Mouse (Mus musculus) MEL (cell line): ENCODE data around the gene Slc3a2. TPM values are rescaled to one million over a fixed set of nuclear protein-coding genes. Genes with fewer than 3 reads are reported as not detected.

Experiments
- DNase-seq: peaks from one replicate; pipeline ENCODE4 v3.0.0; 2011; ENCODE audit warnings: low read depth, low spot score
- H3K27ac ChIP-seq: 2 replicates; pipeline ENCODE4 v1.5.1; 2012; ENCODE audit warnings: low read depth, mild to moderate bottlenecking, control low read depth, low read length, moderate library complexity; ENCODE audit not compliant: control insufficient read depth
- H3K27me3 ChIP-seq, 2 experiments: fragments of 150-350 bp in 1 of 2; sonication (generic) in 1 of 2; 2 replicates each; pipeline ENCODE4 v1.6.1; 2012; ENCODE audit warnings: low read length in 2 of 2, mild to moderate bottlenecking in 2 of 2, improper control_type of control experiment in 1 of 2, moderate library complexity in 1 of 2; ENCODE audit not compliant: insufficient read depth in 2 of 2, control insufficient read depth in 1 of 2
- H3K36me3 ChIP-seq, 2 experiments: 2 replicates each; pipeline ENCODE4 v1.6.1; 2012 to 2014; ENCODE audit warnings: low read length in 2 of 2, improper control_type of control experiment in 1 of 2, inconsistent platforms in 1 of 2, mild to moderate bottlenecking in 1 of 2; ENCODE audit not compliant: insufficient read depth in 2 of 2, control insufficient read depth in 1 of 2
- H3K4me1 ChIP-seq, 2 experiments: fragments of 150-350 bp in 1 of 2; sonication (generic) in 1 of 2; 2 replicates each; pipeline ENCODE4 v1.6.1; 2012; ENCODE audit warnings: low read length in 2 of 2, improper control_type of control experiment in 1 of 2, mild to moderate bottlenecking in 1 of 2; ENCODE audit not compliant: insufficient read depth in 2 of 2, control insufficient read depth in 1 of 2
- H3K4me3 ChIP-seq, 2 experiments: fragments of 150-350 bp in 1 of 2; sonication (generic) in 1 of 2; 2 replicates each; pipeline ENCODE4 v1.5.1; 2012; ENCODE audit warnings: low read depth in 2 of 2, low read length in 2 of 2, mild to moderate bottlenecking in 2 of 2, moderate library complexity in 2 of 2, control low read depth in 1 of 2, improper control_type of control experiment in 1 of 2; ENCODE audit not compliant: control insufficient read depth in 1 of 2, insufficient read depth in 1 of 2
- H3K79me2 ChIP-seq: 2 replicates; pipeline ENCODE4 v1.6.1; 2012; ENCODE audit warnings: mild to moderate bottlenecking, low read length, moderate library complexity; ENCODE audit not compliant: control insufficient read depth, poor library complexity, insufficient read depth
- H3K9ac ChIP-seq: 2 replicates; pipeline ENCODE4 v1.6.1; 2012; ENCODE audit warnings: low read depth, mild to moderate bottlenecking, control low read depth, low read length, moderate library complexity; ENCODE audit not compliant: control insufficient read depth, poor library complexity, severe bottlenecking
- H3K9me3 ChIP-seq: fragments of 150-350 bp; sonication (generic); replicated peaks from 2 replicates; pipeline ENCODE4 v1.6.1; 2012; ENCODE audit warnings: mild to moderate bottlenecking, low read length, improper control_type of control experiment, moderate library complexity; ENCODE audit not compliant: insufficient read depth
- BHLHE40 ChIP-seq: IDR thresholded peaks from 2 replicates; pipeline ENCODE4 v1.6.1; 2012; ENCODE audit warnings: low read depth, mild to moderate bottlenecking, inconsistent platforms, low read length, improper control_type of control experiment, borderline replicate concordance
- CHD1 ChIP-seq: IDR thresholded peaks from 2 replicates; pipeline ENCODE4 v1.6.1; 2012; ENCODE audit warnings: low read depth, mild to moderate bottlenecking, inconsistent platforms, low read length, improper control_type of control experiment
- CHD2 ChIP-seq: IDR thresholded peaks from 2 replicates; pipeline ENCODE4 v1.6.1; 2011; ENCODE audit warnings: low read length, improper control_type of control experiment
- CTCF ChIP-seq, 3 experiments: IDR thresholded peaks in 2 of 3; conservative IDR thresholded peaks in 1 of 3; 2 replicates each; pipeline ENCODE4 v1.5.1; 2011 to 2012; ENCODE audit warnings: low read length in 3 of 3, low read depth in 2 of 3, mild to moderate bottlenecking in 2 of 3, improper control_type of control experiment in 1 of 3, inconsistent platforms in 1 of 3, mixed read lengths in 1 of 3, moderate library complexity in 1 of 3; ENCODE audit not compliant: control insufficient read depth in 1 of 3, insufficient read depth in 1 of 3, poor library complexity in 1 of 3, severe bottlenecking in 1 of 3
- ELF1 ChIP-seq: IDR thresholded peaks from 2 replicates; pipeline ENCODE4 v1.6.1; 2014; ENCODE audit warnings: low read depth, mild to moderate bottlenecking, inconsistent platforms, low read length, improper control_type of control experiment, moderate library complexity
- EP300 ChIP-seq, 2 experiments: IDR thresholded peaks; 2 replicates each; pipeline ENCODE4 v1.6.1; 2011; ENCODE audit warnings: improper control_type of control experiment in 2 of 2, low read length in 2 of 2, low read depth in 1 of 2, mild to moderate bottlenecking in 1 of 2
- GABPA ChIP-seq: IDR thresholded peaks from 2 replicates; pipeline ENCODE4 v1.6.1; 2012; ENCODE audit warnings: low read depth, mild to moderate bottlenecking, inconsistent platforms, low read length, improper control_type of control experiment, moderate library complexity
- HCFC1 ChIP-seq: IDR thresholded peaks from 2 replicates; pipeline ENCODE4 v1.6.1; 2012; ENCODE audit warnings: low read depth, mild to moderate bottlenecking, inconsistent platforms, low read length, improper control_type of control experiment, moderate library complexity
- MAX ChIP-seq: IDR thresholded peaks from 2 replicates; pipeline ENCODE4 v1.6.1; 2011; ENCODE audit warnings: low read length, improper control_type of control experiment
- MAZ ChIP-seq: IDR thresholded peaks from 2 replicates; pipeline ENCODE4 v1.6.1; 2012; ENCODE audit warnings: low read depth, mild to moderate bottlenecking, inconsistent platforms, low read length, improper control_type of control experiment
- MEF2A ChIP-seq: IDR thresholded peaks from 2 replicates; pipeline ENCODE4 v1.6.1; 2014; ENCODE audit warnings: low read depth, mild to moderate bottlenecking, inconsistent platforms, low read length, improper control_type of control experiment; ENCODE audit not compliant: poor library complexity, insufficient replicate concordance, severe bottlenecking; ENCODE audit errors: extremely low read depth
- MXI1 ChIP-seq: IDR thresholded peaks from 2 replicates; pipeline ENCODE4 v1.6.1; 2011; ENCODE audit warnings: mild to moderate bottlenecking, low read depth, low read length, improper control_type of control experiment
- MYC ChIP-seq: IDR thresholded peaks from 2 replicates; pipeline ENCODE4 v1.6.1; 2011; ENCODE audit warnings: low read depth, mild to moderate bottlenecking, low read length, improper control_type of control experiment, moderate library complexity
- NELFE ChIP-seq: IDR thresholded peaks from 2 replicates; pipeline ENCODE4 v1.6.1; 2011; ENCODE audit warnings: low read depth, low read length, improper control_type of control experiment
- POLR2A ChIP-seq, 2 experiments: IDR thresholded peaks; 2 replicates each; pipeline ENCODE4 v1.6.1; 2011 to 2012; ENCODE audit warnings: low read length in 2 of 2, mild to moderate bottlenecking in 2 of 2, control low read depth in 1 of 2, improper control_type of control experiment in 1 of 2, low read depth in 1 of 2, moderate library complexity in 1 of 2; ENCODE audit not compliant: control insufficient read depth in 1 of 2, insufficient read depth in 1 of 2, poor library complexity in 1 of 2
- POLR2AphosphoS2 ChIP-seq: IDR thresholded peaks from 2 replicates; pipeline ENCODE4 v1.6.1; 2011; ENCODE audit warnings: low read length, improper control_type of control experiment
- POLR2AphosphoS5 ChIP-seq: IDR thresholded peaks from 2 replicates; pipeline ENCODE4 v1.6.1; 2012; ENCODE audit warnings: low read depth, borderline replicate concordance, mild to moderate bottlenecking, inconsistent platforms, low read length, moderate library complexity, mixed read lengths
- RCOR1 ChIP-seq: IDR thresholded peaks from 2 replicates; pipeline ENCODE4 v1.6.1; 2012; ENCODE audit warnings: low read depth, mild to moderate bottlenecking, inconsistent platforms, low read length, improper control_type of control experiment
- SIN3A ChIP-seq: IDR thresholded peaks from 2 replicates; pipeline ENCODE4 v1.6.1; 2012; ENCODE audit warnings: low read length, improper control_type of control experiment, inconsistent platforms
- SMC3 ChIP-seq: IDR thresholded peaks from 2 replicates; pipeline ENCODE4 v1.6.1; 2011; ENCODE audit warnings: low read depth, low read length, improper control_type of control experiment
- TAL1 ChIP-seq: IDR thresholded peaks from 2 replicates; pipeline ENCODE4 v1.6.1; 2012; ENCODE audit warnings: mild to moderate bottlenecking, inconsistent platforms, low read length, moderate library complexity, mixed read lengths
- TBP ChIP-seq: IDR thresholded peaks from 2 replicates; pipeline ENCODE4 v1.8.0; 2011; ENCODE audit warnings: low read depth, low read length, improper control_type of control experiment
- TCF12 ChIP-seq: IDR thresholded peaks from 2 replicates; pipeline ENCODE4 v1.6.1; 2014; ENCODE audit warnings: low read depth, mild to moderate bottlenecking, inconsistent platforms, low read length, improper control_type of control experiment, moderate library complexity
- UBTF ChIP-seq: IDR thresholded peaks from 2 replicates; pipeline ENCODE4 v1.6.1; 2012; ENCODE audit warnings: low read depth, mild to moderate bottlenecking, inconsistent platforms, low read length, improper control_type of control experiment, moderate library complexity, borderline replicate concordance; ENCODE audit not compliant: insufficient read depth
- USF1 ChIP-seq: IDR thresholded peaks from 2 replicates; pipeline ENCODE4 v1.6.1; 2014; ENCODE audit warnings: low read depth, mild to moderate bottlenecking, inconsistent platforms, low read length, improper control_type of control experiment, moderate library complexity
- USF2 ChIP-seq, 2 experiments: IDR thresholded peaks; 2 replicates each; pipeline ENCODE4 v1.6.1; 2011 to 2012; ENCODE audit warnings: improper control_type of control experiment in 2 of 2, low read length in 2 of 2, borderline replicate concordance in 1 of 2, inconsistent platforms in 1 of 2, low read depth in 1 of 2, mild to moderate bottlenecking in 1 of 2; ENCODE audit not compliant: insufficient read depth in 1 of 2
- ZC3H11A ChIP-seq: IDR thresholded peaks from 2 replicates; pipeline ENCODE4 v1.6.1; 2012; ENCODE audit warnings: low read depth, mild to moderate bottlenecking, inconsistent platforms, low read length, improper control_type of control experiment
- ZMIZ1 ChIP-seq: IDR thresholded peaks from 2 replicates; pipeline ENCODE4 v1.6.1; 2012; ENCODE audit warnings: low read depth, mild to moderate bottlenecking, inconsistent platforms, low read length, improper control_type of control experiment, moderate library complexity
- polyA plus RNA-seq, 2 experiments: library from polyadenylated mRNA; stranded (reverse) in 1 of 2; unstranded in 1 of 2; fragments of >175 nt in 1 of 2; fragments of >200 nt in 1 of 2; gene quantifications; 2 replicates each; pipeline versions ENCODE4 v1.2.1 to v1.2.4; 2012; ENCODE audit warnings: low replicate concordance in 2 of 2, low read depth in 1 of 2; ENCODE audit not compliant: insufficient read length in 2 of 2, insufficient read depth in 1 of 2, missing spikeins in 1 of 2
- total RNA-seq: library from RNA; depleted of rRNA; stranded (reverse); fragments of 300-350 nt; gene quantifications from 2 replicates; pipeline ENCODE4 v1.2.3, GENCODE M21; 2012

The Slc3a2 gene
- total and polyA plus RNA-seq, 3 experiments = 164 to 670 (median 428) TPM

GRCm38 (mm10) chr19:8713306-8713996 lies 9.7 kb downstream of the Slc3a2 start:
- H3K36me3 ChIP-seq = peaks cover 15 to 32% of the 10 kb centered on the region in 2 experiments
- H3K79me2 ChIP-seq = peaks cover 34% of the 10 kb centered on the region
- peaks cover 5 to 31% of the 10 kb centered on the region in 2 experiments; a peak in 3 of 4 replicates for H3K4me1 ChIP-seq
- no peaks in the 10 kb centered on the region for H3K9me3 ChIP-seq
- peak; percentile 60 for TF ChIP-seq TCF12
- TF ChIP-seq POLR2A (IDR thresholded peaks at IDR 0.05; ENCODE audit: control insufficient read depth in 1 of 2, insufficient read depth in 1 of 2, low read depth in 1 of 2, low read length in 2 of 2, poor library complexity in 1 of 2) = peak; percentile 96 to 99
- no peak for TF ChIP-seq USF2 (IDR thresholded peaks at IDR 0.05; ENCODE audit: borderline replicate concordance in 1 of 2, insufficient read depth in 1 of 2, low read depth in 1 of 2, low read length in 2 of 2)
- 0 out of 2 replicates have a peak, but pooled peaks have one; percentile 73 for TF ChIP-seq UBTF
- TF ChIP-seq POLR2AphosphoS5 = peak; percentile 79
- peak; percentile 97 for TF ChIP-seq NELFE
- peak; percentile 53 for TF ChIP-seq SIN3A
- TF ChIP-seq CTCF (IDR thresholded peaks at IDR 0.05 in 2 of 3, conservative IDR thresholded peaks at IDR 0.05 in 1 of 3; ENCODE audit: control insufficient read depth in 1 of 3, insufficient read depth in 1 of 3, low read depth in 2 of 3, low read length in 3 of 3, poor library complexity in 1 of 3, severe bottlenecking in 1 of 3) = peak; percentile 67 to 90 (median 75)
- no peak for TF ChIP-seq ZC3H11A
- TF ChIP-seq ELF1 = peak; percentile 42; the same call in 1 of the 2 replicates
- TF ChIP-seq MEF2A = no peak
- TF ChIP-seq MYC = no peak
- peak; percentile 99 for TF ChIP-seq POLR2AphosphoS2
- TF ChIP-seq TBP = peak; percentile 92
- TF ChIP-seq HCFC1 = peak; percentile 68
- TF ChIP-seq ZMIZ1 = peak; percentile 97
- H3K27ac ChIP-seq = peak overlapping the region; percentile 91
- DNase-seq = peak; percentile 95
- H3K27me3 ChIP-seq = no peaks in the 10 kb centered on the region
- peak overlapping the region; percentile 90 for H3K9ac ChIP-seq
- H3K4me3 ChIP-seq = peak overlapping the region; percentile 82 to 88

DNA sequence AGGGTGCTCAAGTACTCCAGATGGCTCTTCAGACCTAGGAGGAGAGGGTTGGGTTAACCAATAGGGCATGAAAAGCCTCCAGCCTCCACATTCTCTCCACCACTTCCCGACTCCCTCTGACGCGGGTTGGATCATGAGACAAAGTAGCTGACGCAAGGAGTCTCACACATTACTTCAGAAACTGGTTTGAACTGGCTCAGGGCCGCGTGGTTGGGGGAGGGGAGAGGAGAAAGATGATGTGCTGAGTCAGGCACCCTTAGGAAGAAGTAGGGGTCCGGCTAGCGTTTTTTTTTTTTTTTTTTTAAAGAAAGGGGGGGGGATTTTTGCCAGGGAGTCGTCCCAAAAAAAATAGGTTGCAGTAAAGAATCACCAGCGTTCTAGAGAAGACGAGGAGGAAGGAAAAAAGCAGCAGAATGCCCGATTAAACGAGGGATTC lies 10.3 kb downstream of the Slc3a2 start:
- Histone ChIP-seq H3K9ac (peak overlapping the region; percentile 90), H3K9me3 (no peaks in the 10 kb centered on the region), H3K27me3 (no peaks in the 10 kb centered on the region), H3K27ac (peak overlapping the region; percentile 91), H3K4me1 (peaks cover 5 to 31% of the 10 kb centered on the region in 2 experiments; a peak in 3 of 4 replicates), H3K4me3 (peak overlapping the region; percentile 82 to 88), H3K36me3 (peaks cover 15 to 34% of the 10 kb centered on the region in 2 experiments), H3K79me2 (peaks cover 34% of the 10 kb centered on the region)
- peak; percentile 95 for DNase-seq
- TF ChIP-seq GABPA (peak; percentile 82), SMC3 (no peak), CHD1 (0 out of 2 replicates have a peak, but pooled peaks have one; percentile 32), SIN3A (peak; percentile 84), CHD2 (peak; percentile 71), MXI1 (peak; percentile 91), BHLHE40 (peak; percentile 38; the same call in 1 of the 2 replicates), TCF12 (peak; percentile 77; the same call in 1 of the 2 replicates), ELF1 (peak; percentile 64), POLR2A (IDR thresholded peaks at IDR 0.05; ENCODE audit: control insufficient read depth in 1 of 2, insufficient read depth in 1 of 2, low read depth in 1 of 2, low read length in 2 of 2, poor library complexity in 1 of 2) (peak in 1 of 2 experiments; percentile 43; a peak in 1 of 4 replicates), RCOR1 (no peak), USF1 (peak; percentile 66), POLR2AphosphoS2 (0 out of 2 replicates have a peak, but pooled peaks have one; percentile 46), EP300 (IDR thresholded peaks at IDR 0.05; ENCODE audit: low read depth in 1 of 2, low read length in 2 of 2) (peak in 1 of 2 experiments; percentile 73; a peak in 2 of 4 replicates), MAZ (no peak), MAX (peak; percentile 94), ZC3H11A (no peak), USF2 (IDR thresholded peaks at IDR 0.05; ENCODE audit: borderline replicate concordance in 1 of 2, insufficient read depth in 1 of 2, low read depth in 1 of 2, low read length in 2 of 2) (no peak), TAL1 (no peak)
